Mouse (Mus musculus) ES-Bruce4 (cell line): Measurements from ENCODE around the gene Rhobtb3. TPM values are rescaled to one million over a fixed set of nuclear protein-coding genes. Genes with fewer than 3 reads are reported as not detected.

Source experiments
- H3K27ac ChIP-seq: 2 replicates; pipeline ENCODE4 v1.5.1; 2012; ENCODE audit warnings: low read length, inconsistent platforms; ENCODE audit not compliant: insufficient read depth
- H3K27me3 ChIP-seq: 2 replicates; pipeline ENCODE4 v1.6.1; 2012; ENCODE audit warnings: mild to moderate bottlenecking, low read length, inconsistent platforms; ENCODE audit not compliant: control insufficient read depth, poor library complexity, insufficient read depth, severe bottlenecking
- H3K36me3 ChIP-seq: 2 replicates; pipeline ENCODE4 v1.6.1; 2012; ENCODE audit warnings: inconsistent platforms, mild to moderate bottlenecking, low read length, moderate library complexity; ENCODE audit not compliant: control insufficient read depth, poor library complexity, insufficient read depth, severe bottlenecking
- H3K4me1 ChIP-seq: one replicate; pipeline ENCODE4 v1.8.1; 2011; ENCODE audit warnings: low read length; ENCODE audit not compliant: control insufficient read depth, insufficient read depth
- H3K4me3 ChIP-seq: 2 replicates; pipeline ENCODE4 v1.5.1; 2011; ENCODE audit warnings: low read depth, mild to moderate bottlenecking, low read length
- H3K9ac ChIP-seq: 2 replicates; pipeline ENCODE4 v1.6.1; 2012; ENCODE audit warnings: low read depth, mild to moderate bottlenecking, inconsistent platforms; ENCODE audit not compliant: poor library complexity, severe bottlenecking
- H3K9me3 ChIP-seq: replicated peaks from 2 replicates; pipeline ENCODE4 v1.6.1; 2012; ENCODE audit warnings: mild to moderate bottlenecking, low read length, inconsistent platforms; ENCODE audit not compliant: control insufficient read depth, poor library complexity, insufficient read depth, severe bottlenecking
- CTCF ChIP-seq: IDR thresholded peaks from one replicate; pipeline ENCODE4 v1.8.1; 2011; ENCODE audit warnings: low read depth, low read length
- EP300 ChIP-seq: IDR thresholded peaks from 2 replicates; pipeline ENCODE4 v1.6.1; 2011; ENCODE audit warnings: low read depth, low read length; ENCODE audit not compliant: insufficient read depth
- POLR2A ChIP-seq: IDR thresholded peaks from one replicate; pipeline ENCODE4 v1.8.1; 2011; ENCODE audit warnings: low read length; ENCODE audit not compliant: insufficient read depth
- polyA plus RNA-seq: library from polyadenylated mRNA; stranded (reverse); fragments of >200 nt; gene quantifications from 2 replicates; pipeline ENCODE4 v1.2.4, GENCODE M21; 2011; ENCODE audit warnings: low read depth; ENCODE audit not compliant: missing spikeins, insufficient read depth, insufficient read length

The Rhobtb3 gene
- polyA plus RNA-seq, 1 experiment = 33.7 TPM

DNA sequence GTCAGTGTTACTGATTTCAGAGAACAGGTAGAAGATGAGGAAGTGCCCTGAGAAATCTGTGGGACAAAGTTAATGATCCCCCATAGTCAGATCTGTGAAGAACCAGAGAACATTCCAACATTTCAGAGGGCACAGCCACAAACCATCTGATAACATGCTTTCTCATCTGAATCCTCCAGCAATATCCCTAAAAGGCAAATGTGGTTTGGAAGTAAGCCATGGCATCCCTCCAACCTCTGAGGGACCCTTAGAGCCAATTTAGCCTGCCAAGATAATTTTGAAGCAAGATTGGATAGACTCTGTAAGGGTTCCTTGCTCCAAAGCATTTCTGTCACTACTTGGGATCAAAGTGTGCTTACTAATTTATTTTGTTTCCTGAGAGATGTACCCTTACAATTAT lies 110.2 kb downstream of the Rhobtb3 start:
- no peak overlapping the region for H3K9ac ChIP-seq
- H3K36me3 ChIP-seq = no peaks in the 10 kb centered on the region
- no peaks in the 10 kb centered on the region for H3K27me3 ChIP-seq
- no peak overlapping the region for H3K4me3 ChIP-seq
- H3K9me3 ChIP-seq = peaks cover 6% of the 10 kb centered on the region; the same call in 1 of the 2 replicates
- TF ChIP-seq CTCF (no peak), EP300 (no peak), POLR2A (no peak)
- no peak overlapping the region for H3K27ac ChIP-seq
- H3K4me1 ChIP-seq = peaks cover 3% of the 10 kb centered on the region

DNA sequence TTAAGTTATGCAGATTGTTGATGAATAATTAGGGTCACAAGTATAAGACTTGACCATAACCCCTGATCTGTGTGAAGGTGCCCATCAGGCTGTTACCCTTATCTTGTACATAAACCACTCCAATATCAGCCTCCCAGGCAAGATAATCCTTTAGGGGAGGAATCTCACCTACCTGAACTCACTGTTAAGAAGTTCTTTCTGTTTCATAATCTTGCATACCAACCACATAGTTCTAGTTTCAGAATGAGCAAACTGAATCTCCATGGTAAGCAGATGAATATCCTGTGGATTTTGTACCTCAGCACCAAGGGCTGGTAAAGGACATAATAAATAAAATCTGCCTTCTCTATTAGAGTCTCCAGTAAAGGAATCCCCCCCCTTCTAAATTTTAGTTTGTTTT lies 111.0 kb downstream of the Rhobtb3 start:
- TF ChIP-seq CTCF (no peak), EP300 (no peak), POLR2A (no peak)
- no peak overlapping the region for H3K4me3 ChIP-seq
- no peaks in the 10 kb centered on the region for H3K27me3 ChIP-seq
- no peaks in the 10 kb centered on the region for H3K36me3 ChIP-seq
- no peak overlapping the region for H3K9ac ChIP-seq
- H3K4me1 ChIP-seq = peaks cover 3% of the 10 kb centered on the region
- peaks cover 6% of the 10 kb centered on the region; the same call in 1 of the 2 replicates for H3K9me3 ChIP-seq
- H3K27ac ChIP-seq = no peak overlapping the region

DNA sequence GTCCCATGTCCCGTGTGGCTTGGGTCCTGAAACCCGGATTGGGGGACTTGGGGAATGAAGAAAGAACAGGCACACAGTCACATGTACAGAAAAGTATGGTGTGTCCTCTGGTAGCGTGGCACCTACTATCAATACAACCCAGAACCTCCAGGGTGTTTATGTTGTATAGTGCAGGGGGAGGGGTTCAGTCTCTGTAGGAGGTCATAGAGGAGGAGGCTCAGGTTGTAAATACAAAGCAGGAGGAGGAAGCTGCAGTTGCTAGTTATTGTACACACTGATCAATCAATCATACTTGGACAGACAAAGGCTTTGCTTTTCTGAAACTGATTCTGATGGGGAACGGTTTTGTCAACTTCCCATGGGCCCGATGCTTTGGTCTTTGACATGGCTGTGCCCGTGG lies 112.0 kb downstream of the Rhobtb3 start:
- peaks cover 3% of the 10 kb centered on the region for H3K4me1 ChIP-seq
- no peak overlapping the region for H3K4me3 ChIP-seq
- no peak overlapping the region for H3K9ac ChIP-seq
- TF ChIP-seq POLR2A (no peak), CTCF (no peak), EP300 (no peak)
- H3K9me3 ChIP-seq = peaks cover 6% of the 10 kb centered on the region
- no peak overlapping the region for H3K27ac ChIP-seq
- no peaks in the 10 kb centered on the region for H3K27me3 ChIP-seq
- H3K36me3 ChIP-seq = no peaks in the 10 kb centered on the region

DNA sequence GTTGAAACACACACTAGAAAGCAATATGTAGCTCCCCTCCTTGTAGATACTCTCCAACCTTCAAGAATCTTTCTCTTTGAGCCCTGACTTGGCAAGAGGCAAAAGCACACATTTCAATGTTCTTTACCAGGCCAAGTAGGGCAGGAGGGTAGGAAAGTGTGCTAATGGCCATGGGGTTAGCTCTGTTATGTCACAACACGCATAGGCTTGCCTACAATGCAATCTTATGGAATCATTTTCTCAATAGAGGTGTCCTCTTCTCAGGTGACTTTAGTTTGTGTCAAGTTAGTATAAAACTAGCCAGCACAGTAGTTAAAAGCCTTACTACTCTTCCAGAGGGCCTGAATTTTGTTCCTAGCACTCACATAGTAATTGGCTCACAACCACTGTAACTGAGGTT lies 113.0 kb downstream of the Rhobtb3 start:
- peaks cover 9% of the 10 kb centered on the region for H3K9me3 ChIP-seq
- peaks cover 3% of the 10 kb centered on the region for H3K4me1 ChIP-seq
- no peak overlapping the region for H3K27ac ChIP-seq
- no peak overlapping the region for H3K9ac ChIP-seq
- H3K36me3 ChIP-seq = no peaks in the 10 kb centered on the region
- H3K27me3 ChIP-seq = no peaks in the 10 kb centered on the region
- H3K4me3 ChIP-seq = no peak overlapping the region
- TF ChIP-seq POLR2A (no peak), EP300 (no peak), CTCF (no peak)

DNA sequence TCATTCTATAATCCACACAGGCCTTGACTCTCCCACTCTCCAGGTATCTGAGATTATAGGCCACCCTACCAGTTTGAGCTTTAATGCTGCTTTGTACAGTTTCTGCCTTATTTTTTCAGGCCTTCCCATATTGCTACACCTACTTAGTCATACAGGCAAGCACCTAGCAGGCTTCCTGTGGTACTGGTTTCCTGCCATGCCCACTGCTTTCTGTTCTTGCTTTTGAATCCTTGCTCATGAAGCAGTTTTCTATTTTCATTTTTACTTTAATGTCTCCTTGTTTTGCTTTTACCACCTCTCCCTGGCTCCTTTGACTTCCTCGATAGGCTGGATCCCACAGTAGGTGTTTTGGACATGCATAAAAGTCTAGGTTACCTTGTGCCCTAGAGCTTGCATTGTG lies 118.3 kb downstream of the Rhobtb3 start:
- H3K27ac ChIP-seq = no peak overlapping the region
- H3K36me3 ChIP-seq = no peaks in the 10 kb centered on the region
- no peaks in the 10 kb centered on the region for H3K4me1 ChIP-seq
- no peak overlapping the region for H3K4me3 ChIP-seq
- no peaks in the 10 kb centered on the region for H3K27me3 ChIP-seq
- peaks cover 24% of the 10 kb centered on the region for H3K9me3 ChIP-seq
- no peak for TF ChIP-seq POLR2A
- TF ChIP-seq CTCF = no peak
- TF ChIP-seq EP300 = no peak
- no peak overlapping the region for H3K9ac ChIP-seq

DNA sequence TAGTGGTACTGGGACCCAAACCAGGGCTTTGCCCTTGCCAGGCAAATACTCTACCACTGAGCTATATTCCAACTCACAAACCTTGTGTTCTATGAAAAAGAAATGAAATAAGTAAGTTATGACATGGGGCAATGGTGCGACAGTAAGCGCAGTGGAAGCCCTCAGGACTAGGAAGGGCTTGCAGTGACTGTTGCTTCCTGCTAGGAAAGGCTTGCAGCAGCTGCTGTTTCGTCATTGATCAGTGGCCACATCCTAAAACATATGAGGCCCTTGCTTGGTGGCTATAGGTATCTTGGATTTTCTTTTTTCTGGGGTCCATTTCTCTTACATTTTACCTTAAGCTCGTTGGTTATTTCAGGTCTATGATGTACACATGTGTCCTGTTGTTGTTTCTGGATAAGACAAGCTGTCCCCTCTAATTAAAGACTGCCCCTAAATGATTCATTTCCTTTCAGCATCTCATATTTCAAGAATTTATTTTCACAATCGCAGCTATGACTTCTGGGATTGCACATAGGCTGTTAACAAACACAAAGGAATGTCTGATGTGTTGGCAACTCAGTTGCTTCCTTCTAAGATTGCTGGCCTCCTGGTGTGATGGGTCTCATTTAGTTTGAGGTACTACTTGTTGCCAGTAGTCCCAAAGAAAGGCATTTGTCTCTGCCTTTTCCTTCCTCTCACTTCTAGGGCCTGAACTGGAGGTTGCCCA lies 119.0 kb downstream of the Rhobtb3 start:
- H3K36me3 ChIP-seq = no peaks in the 10 kb centered on the region
- H3K4me3 ChIP-seq = no peak overlapping the region
- H3K27me3 ChIP-seq = no peaks in the 10 kb centered on the region
- no peak overlapping the region for H3K27ac ChIP-seq
- no peaks in the 10 kb centered on the region for H3K4me1 ChIP-seq
- H3K9me3 ChIP-seq = peaks cover 22% of the 10 kb centered on the region
- no peak overlapping the region for H3K9ac ChIP-seq
- TF ChIP-seq POLR2A = no peak
- TF ChIP-seq CTCF = no peak
- no peak for TF ChIP-seq EP300
